Mouse (Mus musculus) frontal cortex, postnatal 36 days (tissue): ENCODE results near the gene Pinlyp.

ENCODE experiments used
- DNase-seq, 2 experiments: peaks; one replicate each; pipeline ENCODE4 v3.0.0; 2022; ENCODE audit warnings: low spot score in 2 of 2

Pinlyp gene

GRCm38 (mm10) chr7:24563191-24563836 is 17.4 kb upstream of the Pinlyp start:
- DNase-seq, result no peak

DNA sequence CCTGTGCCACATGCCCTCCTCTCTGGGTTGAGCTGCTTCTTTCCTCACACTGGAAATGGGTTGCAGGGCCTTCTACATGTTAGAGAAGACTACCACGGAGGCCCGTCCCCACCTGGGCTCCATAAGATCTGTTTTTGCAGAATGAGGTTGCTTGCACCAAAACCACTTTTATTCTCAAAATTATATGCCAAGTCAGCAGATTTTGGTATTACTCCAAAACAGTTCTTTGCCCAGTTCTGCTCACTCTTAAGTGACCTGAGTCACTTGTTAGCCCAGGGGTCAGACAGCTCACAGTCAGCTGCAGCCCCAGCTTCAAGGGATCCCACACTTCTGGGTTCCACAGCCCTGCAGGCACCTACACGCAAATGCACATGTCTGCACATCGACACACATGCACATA is 15.5 kb upstream of the Pinlyp start:
- no peak for DNase-seq

GRCm38 (mm10) chr7:24555786-24556185 is 9.9 kb upstream of the Pinlyp start:
- DNase-seq, result no peak

GRCm38 (mm10) chr7:24551985-24552759 is 6.3 kb upstream of the Pinlyp start:
- no peak for DNase-seq

- DNase-seq, result no peak
Measured at GRCm38 (mm10) chr7:24547534-24548036, 1.7 kb upstream of the Pinlyp start.

- DNase-seq, result peak; percentile 99
Measured at GRCm38 (mm10) chr7:24546634-24547389, 894 bp upstream of the Pinlyp start.

- no peak for DNase-seq
Measured at GRCm38 (mm10) chr7:24544506-24544905, 1.4 kb downstream of the Pinlyp start.

GRCm38 (mm10) chr7:24539686-24540085 is 6.2 kb downstream of the Pinlyp start:
- no peak for DNase-seq

DNA sequence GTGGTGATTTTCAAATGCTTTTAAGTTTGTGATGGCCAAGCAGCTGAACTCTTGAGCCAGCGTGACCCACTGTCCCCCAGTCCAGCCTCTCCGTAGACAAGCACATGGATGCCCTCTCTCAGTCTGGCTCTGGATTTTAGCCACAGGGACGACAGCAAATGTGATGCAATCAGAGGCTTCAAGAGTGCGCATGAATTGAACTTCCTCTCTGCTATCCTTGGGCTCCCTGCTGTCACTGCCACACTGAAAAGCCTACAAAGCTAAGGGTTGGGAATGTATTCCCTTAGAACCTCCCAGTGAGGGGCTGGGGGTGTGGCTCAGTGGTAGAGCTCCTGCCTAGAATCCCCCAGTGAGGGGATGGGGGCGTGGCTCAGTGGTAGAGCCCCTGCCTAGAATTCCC is 7.2 kb downstream of the Pinlyp start:
- DNase-seq, result no peak

GRCm38 (mm10) chr7:24538154-24538553 is 7.8 kb downstream of the Pinlyp start:
- DNase-seq, result no peak

- no peak for DNase-seq
Measured at GRCm38 (mm10) chr7:24537591-24537990, 8.3 kb downstream of the Pinlyp start.

- no peak for DNase-seq
Measured at GRCm38 (mm10) chr7:24537081-24537480, 8.8 kb downstream of the Pinlyp start.

DNA sequence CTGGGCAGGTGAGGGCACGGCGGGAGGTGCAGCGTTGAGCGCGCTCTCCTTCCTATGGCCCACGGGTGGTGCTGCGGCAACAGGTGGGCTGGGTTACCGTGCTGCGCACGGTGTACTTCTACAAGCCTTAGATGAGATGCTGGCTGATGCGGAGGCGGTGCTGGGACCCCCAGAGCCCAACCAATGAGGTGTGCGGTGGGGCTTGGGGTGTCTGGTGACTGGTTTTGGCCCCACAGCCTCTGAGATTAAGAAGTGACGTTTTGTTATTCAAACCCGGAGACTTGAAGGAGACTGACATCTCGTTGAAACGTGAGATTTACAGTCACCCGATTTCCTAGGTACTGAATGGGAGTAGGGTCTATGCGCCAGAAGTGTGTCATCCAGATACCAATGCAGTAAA is 11.6 kb downstream of the Pinlyp start:
- no peak for DNase-seq

- DNase-seq, result no peak
Measured at GRCm38 (mm10) chr7:24533806-24534205, 12.1 kb downstream of the Pinlyp start.

DNA sequence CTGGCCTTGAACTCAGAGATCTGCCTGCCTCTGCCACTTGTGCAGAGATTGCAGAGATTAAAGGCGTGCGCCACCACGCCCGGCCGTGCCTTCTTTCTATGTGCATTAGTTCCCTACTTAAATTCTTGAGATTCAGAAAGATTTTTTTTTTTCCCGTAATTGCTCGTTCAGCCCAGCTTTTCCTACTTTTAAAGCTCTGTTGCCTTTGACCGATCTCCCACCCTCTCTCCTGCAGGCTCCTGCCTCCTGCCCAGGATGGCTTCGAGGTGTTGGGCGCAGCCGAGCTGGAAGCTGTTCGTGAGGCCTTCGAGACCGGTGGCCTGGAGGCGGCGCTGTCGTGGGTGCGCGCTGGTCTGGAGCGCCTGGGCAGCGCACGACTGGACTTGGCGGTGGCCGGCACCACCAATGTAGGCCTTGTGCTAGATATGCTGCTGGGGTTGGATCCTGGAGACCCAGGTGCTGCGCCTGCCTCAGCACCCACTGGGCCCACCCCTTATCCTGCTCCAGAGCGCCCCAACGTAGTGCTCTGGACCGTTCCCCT is 12.8 kb downstream of the Pinlyp start:
- DNase-seq, result no peak

DNA sequence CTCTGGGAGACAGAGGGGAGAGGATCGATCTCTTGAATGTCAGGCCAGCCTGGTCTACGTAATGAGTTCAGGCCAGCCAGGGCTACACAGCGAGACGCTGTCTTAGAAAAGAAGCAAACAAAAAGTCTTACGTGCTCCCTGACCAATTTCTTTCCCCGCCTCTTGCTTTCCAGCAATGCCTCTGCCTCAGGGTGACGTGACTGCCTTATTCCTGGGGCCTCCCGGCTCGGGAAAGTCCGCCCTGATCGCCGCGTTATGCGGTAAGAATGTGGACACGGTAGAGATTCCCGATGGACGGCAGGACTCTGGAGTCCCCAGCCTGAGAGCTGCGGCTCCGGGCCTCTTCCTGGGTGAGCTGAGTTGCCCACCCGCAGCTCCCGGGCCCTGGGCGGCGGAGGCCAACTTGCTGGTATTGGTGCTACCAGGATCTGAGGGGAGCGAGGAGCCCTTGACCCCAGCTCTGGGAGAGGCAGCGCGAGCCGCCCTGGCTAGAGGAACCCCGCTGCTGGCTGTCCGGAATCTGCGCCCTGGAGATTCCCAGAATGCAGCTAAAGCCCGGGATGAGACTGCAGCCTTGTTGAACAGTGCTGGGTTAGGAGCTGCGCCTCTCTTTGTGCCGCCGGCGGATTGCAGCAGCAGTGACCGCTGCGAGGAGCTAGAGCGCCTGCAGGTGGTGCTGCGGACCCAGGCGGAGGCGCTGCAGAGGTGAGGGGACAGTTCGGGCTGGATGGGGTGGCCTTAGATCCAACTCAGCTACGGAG is 14.5 kb downstream of the Pinlyp start:
- DNase-seq, result peak; percentile 79 to 80

- DNase-seq, result peak; percentile 99
Measured at GRCm38 (mm10) chr7:24530062-24530931, 15.6 kb downstream of the Pinlyp start, which contains the start of gene Irgq. Gene Irgq, plus strand, starts transcription at chr7:24530689.

DNA sequence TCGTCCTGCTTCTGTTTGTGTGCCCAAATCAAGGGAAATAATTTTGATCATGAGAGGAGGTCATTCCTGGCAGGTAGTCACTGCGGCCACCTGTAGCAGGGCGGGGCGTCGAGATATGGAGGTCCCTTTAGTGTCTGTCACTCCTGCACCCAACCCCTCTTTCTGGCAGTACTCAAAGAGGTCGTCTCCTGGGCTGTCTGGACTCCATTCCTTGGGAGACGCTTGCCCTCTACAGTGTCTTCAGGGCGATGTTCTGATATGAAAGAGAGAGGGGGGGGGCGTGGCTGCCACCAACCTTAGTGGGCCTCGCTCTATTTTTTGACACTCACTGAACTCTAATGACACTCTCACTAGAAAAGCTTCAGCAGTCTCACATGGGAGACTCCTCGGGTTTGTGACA is 16.3 kb downstream of the Pinlyp start:
- DNase-seq, result no peak

- DNase-seq, result no peak
Measured at GRCm38 (mm10) chr7:24528861-24529260, 17.1 kb downstream of the Pinlyp start.

DNA sequence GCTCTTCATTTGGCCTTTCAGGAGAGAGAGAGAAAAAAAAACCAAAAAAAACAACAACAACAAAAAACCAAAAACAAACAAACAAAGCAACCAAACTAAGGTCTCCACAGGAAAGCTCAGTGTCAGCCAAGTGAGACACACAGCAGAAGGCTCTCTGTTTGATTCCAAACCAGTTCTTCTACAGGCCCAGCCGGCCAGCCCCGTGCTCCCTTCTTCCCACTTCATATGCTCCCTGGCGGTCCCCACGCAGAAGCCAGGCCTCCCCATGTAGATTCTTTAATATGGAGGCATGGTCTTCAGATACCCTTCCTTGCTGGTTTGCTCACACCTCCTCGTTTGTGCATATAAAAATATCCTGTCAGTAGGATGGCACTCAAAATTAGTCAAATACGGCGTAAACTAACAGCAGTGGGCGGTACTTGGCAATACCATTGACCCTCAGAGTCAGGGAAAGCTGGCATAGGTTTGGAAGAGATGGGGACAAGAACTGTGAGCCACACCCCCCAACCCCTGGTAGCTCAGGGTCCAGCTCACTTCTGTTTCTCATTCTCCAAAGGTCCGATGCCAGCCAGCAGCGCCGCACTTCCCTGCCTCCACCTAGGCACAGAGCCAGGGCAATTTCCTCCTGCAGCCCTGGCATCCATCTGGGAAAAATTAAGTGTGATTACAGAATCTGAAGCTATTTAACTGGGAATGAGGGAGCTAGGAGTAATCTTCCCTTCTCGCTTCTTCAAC is 20.1 kb downstream of the Pinlyp start:
- DNase-seq, result no peak
